Mouse (Mus musculus) lung, postnatal 0 days (tissue): Measurements from ENCODE around the gene Scap.

Experiments used
- CTCF ChIP-seq: IDR thresholded peaks from 2 replicates; pipeline ENCODE4 v1.5.1; 2016; ENCODE audit warnings: antibody characterized with exemption, mild to moderate bottlenecking
- EP300 ChIP-seq: IDR thresholded peaks from 2 replicates; pipeline ENCODE4 v1.6.1; 2016; ENCODE audit warnings: antibody characterized with exemption, mild to moderate bottlenecking, control low read depth

GRCm38 (mm10) chr9:110328946-110329630, 4.0 kb upstream of the Scap start:
- no peak for TF ChIP-seq EP300
- no peak for TF ChIP-seq CTCF
